Mouse (Mus musculus) telencephalon, adult 2 months (tissue): ENCODE measurements at regions not wholly inside any gene's neighbourhood (a gene's known extent, or its start where the extent isn't known, plus 50 kb on each side); places are given as distances from the start of the nearest gene placed in this dataset.
A peak's percentile ranks its signal among the peaks of the same experiment; 100 is the strongest.

Experiments
- DNase-seq: peaks from one replicate; pipeline ENCODE4 v3.0.0-alpha.2; 2011; ENCODE audit warnings: low read depth, low spot score

DNA sequence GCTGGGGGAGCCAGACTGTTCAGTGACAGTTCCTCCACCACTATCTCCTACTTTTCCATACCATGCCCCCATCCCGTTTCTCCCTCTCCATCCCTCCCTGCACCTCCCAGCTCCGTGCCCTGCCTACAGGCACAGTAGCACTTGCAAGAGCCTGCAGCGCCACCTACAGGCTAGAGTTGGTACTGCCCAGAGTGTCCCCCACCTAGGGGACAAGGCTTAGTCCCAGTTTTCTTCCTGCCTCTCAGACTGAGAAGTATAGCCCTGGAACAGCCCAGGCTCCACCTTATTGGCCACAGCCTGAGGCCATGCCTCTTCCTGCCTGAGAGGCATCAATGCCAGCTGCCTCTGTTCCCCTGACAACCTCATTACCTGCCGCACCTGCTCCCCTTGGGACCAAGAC is 351.3 kb downstream of the Ptpru start:
- DNase-seq: no peak

DNA sequence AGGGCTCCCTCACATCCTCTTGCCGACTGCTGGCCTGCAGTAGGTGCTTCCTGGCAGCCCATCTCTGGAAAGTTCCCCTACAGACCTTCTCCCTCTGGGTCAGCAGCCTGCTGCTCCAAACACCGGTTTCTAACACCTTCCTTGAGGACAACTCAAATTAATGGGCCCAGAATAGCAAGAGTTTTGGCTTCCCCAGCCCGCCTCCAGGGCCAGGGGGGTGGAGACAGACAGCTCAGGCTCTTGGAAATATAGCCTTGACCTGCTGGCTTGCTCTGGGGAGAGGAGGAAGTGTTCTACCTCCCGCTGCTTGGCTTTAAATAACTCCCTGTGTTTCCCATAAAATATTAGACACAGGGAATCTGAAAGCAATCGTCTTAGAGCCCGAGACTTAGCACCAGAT is 349.8 kb downstream of the Ptpru start:
- DNase-seq: no peak

DNA sequence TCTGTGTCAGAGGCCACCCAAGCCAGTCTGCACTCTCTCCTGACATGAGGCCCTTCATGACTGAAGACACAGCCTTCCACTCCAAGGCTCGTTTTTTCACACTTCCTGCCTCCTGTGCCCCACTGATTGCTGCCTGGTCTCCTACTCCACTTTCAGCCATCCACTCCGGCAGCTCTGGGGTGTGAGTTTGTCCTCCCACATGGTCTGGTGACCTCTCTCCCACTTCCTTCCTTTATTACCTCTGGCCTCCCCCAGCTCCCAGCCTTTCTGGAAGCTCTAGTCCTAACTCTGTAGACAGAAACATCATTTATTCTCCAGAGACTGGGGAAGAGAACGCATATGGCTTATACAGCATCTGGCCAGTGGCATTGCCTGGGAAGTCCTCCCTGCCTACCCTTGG is 349.0 kb downstream of the Ptpru start:
- DNase-seq: no peak

DNA sequence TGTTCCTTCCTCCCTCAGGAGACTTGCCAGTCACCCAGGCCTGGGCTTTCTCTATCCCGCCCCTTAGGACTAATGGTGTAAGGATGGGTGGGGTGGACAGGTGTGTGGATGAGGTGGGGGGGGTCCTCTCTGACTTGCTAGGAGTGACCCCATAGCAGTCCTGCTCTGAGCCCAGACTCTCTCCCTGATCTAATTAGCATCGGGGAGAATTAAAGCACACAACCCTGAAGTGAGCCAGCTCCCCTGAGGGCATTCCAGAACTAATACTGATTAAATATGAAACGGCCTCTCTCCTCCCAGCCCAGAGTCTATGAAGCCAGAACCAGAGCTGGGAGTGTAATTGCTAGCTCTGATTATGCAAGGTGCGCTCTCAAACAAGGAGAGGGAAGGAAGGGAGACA is 346.1 kb downstream of the Ptpru start:
- DNase-seq: no peak

DNA sequence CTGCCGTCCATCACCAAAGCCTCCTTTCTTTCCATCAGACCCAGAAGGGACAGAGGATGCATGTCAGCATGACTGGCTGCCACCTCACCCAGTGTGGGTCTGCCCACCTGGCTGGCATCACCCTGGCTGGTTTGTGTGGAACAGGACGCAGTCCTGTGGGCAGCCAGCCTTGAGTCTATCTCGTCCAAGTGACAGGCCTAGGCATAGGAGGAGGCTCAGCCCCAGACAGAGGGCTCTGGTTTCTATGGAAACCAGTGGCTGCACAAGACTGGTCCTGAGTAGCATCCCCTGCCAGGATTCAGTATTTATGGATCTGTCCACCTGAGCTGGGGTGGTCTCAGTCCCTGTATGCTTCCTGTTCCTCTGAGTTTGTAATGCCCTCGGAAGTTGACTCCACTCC is 344.4 kb downstream of the Ptpru start:
- DNase-seq: no peak

DNA sequence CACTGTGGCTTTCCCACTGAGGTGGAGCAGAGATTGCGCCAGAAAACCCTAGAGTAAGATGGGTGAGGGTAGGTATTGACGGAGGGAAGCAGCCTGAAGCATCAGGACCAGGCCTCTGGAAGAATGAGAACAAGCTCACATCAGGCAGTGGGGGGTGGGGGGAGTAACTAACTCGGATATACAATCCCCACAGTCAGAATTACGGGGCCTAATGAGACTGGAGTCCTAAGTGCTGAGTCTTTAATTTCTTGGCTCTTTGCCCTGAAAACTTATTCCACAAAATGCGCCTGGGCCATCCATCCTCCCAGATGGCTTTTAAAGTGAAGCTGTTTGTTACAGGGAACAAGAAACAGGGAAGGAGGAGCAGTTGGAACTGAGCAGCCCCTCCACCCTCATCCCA is 341.2 kb downstream of the Ptpru start:
- no peak for DNase-seq

DNA sequence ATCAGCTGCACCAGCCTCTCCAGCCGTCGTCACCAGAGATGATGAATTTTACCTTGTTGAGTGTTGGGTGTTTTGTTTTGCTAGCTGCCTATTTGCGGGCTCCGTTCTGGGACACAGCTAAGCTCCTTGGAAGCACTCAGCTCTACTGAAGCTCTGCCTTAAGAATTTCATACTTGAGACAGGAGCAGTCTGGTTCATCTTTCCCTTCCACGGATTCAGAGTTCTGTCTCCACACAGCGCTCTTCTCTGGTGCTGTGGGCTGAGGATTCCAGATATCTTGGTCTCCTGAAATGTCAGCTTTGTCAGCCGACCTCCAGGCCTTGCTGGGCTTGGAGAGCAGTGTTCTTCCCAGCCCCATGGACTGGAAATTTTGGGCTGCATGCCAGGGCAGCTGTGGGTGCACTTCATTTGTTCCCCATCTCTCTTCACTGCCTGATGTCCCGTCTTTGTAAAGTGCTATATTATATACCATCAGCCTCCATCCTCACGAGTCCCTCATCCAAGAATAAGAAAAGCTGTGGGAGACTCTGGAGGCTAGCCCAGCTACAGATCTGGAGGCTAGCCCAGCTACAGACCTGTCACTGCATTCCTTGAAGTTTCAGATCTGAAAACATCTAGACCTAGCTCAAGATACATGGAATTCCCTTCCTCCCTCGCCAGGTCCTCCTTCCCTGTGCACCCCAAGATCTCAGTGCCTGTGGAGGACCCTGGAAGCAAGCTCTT is 337.0 kb downstream of the Ptpru start:
- no peak for DNase-seq

DNA sequence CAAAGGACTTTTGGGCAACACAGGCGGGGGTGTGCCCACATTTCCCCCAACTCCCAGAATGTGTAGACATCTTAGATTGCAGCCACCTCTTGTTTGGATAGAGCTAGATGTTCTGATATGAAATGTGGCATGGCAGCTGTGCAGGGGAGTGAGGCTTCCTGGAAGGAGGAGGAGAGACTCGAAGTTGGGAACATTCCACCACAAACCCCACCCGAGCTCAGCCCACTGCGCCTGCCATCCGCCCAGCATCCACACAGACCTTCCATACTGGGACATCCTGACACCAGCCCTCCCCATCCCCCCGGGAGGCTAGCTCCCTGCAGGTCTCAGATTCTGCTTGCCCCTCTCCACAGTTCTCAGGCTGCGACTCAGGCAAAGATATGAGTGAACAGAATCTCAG is 329.9 kb downstream of the Ptpru start:
- no peak for DNase-seq

DNA sequence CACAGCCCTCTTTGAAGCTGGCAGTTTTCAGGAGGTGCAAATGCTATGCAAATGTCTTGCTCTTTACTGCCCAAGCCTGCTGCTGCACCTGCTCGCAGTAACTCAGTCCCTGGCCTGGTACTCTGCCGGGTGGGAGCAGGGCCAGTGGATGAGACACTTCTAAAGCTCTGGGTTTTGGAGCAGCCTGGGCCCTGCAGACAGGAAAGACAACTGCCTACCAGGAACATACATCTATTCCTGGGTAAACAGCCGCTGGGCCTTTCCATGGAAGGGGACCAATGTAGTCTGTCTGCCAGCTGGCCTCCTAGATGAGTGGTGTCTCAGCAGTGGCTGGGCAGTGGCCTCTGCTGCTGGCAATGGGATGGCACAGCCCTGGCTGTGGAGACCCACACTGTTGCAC is 326.5 kb downstream of the Ptpru start:
- DNase-seq: no peak

DNA sequence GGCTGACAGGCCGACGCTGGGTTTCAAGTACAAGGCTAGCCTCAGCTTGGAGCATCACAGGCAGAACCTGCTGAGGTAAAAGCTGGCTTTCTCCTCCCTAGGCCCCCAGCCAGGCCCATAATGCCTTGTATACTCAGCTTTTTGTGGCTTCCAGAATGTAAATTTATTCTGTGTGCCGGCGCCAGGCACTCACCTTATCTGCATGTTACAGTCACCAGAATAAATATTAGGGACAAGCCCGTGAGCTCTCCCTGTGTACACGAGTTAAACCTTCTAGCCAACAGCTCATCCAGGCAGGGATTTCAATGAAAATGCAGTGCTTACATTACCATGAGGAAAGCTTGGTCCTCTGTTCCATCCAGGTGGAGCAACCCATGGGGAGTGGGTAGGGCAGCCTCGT is 325.3 kb downstream of the Ptpru start:
- DNase-seq: no peak

DNA sequence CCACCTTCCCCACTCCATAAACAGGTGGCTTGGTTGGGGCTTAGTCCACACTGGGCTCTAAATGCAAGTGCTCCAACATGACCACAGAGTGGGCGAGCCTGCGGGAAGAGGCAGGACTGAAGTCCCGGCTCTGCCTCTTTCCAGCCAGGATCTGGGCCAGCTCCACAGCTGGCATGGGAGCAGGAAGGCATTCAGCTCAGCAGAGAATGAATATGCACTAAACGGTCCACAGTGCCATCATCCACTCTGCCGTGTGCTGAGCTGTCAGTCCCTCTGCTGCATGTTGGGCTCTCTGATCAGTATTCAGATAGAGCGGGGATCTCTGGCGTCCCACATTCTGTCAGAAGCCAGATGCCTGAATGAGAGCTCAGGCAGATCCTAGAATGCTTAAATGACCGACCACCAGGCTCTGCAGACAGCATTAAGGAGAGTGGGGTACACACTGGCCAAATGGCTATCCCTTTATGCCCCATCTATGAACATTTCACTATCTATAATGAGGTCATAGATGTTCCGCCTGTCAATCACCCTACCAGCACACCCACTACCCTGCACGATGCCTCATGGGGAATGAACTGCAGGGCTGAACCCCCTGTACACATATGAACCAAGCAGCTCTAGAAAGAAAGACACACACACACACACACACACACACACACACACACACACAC is 317.3 kb downstream of the Ptpru start:
- DNase-seq: no peak

DNA sequence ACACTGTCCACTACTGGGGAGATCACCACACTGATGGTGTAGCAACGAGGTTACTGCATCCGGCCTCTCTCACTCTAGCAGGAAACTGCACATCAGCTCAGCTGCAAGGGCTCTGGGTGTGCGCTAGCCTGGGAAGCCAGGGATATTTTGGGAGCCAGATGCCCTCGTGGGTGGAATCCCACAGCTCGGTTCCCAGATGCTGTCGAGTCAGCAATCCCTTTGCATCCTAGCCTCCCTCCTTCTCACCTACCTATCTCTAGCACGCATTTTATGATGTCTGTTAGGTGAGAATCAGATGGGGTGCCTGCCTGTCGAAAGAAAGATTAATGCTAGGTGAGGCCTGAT is 316.8 kb downstream of the Ptpru start:
- DNase-seq: no peak

DNA sequence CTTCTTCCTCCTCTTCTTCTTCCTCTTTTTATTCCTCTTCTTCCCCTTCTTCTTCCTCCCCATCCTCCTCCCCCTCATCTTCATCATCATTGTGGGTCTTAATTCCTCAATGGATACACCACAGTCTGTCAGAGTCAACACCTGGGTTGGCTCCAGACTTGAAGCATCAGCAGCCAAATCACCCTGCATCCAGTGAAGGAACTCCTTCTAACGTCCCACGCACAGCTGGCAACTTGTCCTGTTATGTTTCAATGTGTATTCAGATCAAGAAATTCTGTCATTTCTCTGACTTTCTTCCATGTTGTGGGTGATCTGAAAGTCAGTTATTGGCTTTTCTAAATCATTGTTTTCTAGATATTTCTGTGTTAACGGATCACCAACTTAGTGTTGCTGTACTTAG is 312.9 kb downstream of the Ptpru start:
- DNase-seq: no peak

DNA sequence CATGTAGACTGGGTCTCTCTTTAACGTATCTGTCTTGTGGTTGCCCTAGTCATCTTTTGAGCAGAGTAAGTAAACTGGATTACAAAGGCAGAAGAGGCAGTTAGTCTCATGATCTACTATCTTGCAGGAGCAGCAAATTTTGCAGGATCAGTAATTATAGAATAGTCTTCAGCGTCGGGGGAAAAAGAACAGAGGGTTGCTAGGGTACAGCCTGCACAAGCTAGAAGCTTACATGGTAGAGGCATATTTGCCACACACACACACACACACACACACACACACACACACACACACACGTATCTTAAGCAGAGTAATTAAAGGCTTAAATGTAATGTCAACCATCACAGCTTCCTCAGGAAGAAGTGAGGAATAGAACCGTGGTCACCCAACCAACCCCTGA is 307.6 kb downstream of the Ptpru start:
- no peak for DNase-seq

DNA sequence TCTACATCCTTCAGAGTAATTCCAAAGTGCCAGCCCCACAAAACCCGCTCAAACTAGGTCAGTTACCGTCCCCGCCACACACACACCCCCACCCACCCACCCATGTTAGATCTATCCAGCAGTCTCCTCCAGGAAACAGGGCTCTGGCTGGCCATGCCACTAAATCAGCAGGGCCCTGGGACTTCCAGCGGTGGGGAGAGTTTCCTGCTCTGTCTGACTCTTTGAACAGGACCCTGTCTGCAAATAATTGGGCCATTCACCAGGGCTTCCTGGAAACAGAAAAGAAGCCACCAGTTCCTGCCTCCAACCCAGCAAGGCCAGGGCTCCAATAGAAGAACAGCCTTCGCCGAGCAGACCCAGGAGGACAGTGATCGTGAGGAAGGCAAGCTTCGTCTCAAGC is 307.1 kb downstream of the Ptpru start:
- DNase-seq: no peak

DNA sequence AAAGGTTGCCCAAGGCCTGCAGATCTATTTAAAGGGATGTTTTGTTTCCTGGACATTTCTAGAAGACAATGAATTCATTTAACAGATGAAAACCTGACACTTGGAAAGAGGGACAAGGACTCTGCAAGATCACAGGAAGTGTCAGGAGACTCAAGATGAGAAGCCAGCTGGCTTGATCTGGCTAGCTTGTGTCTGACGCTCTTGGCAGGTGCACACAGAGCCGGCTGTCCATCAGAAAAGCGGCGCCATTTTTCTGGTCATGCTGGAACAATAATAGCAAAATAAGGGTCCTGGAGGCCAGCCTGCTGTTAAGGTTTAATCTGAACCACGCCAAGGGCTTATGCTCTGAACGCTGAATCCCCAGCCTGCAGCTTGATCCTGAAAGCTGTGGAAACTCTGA is 303.3 kb downstream of the Ptpru start:
- DNase-seq: no peak

DNA sequence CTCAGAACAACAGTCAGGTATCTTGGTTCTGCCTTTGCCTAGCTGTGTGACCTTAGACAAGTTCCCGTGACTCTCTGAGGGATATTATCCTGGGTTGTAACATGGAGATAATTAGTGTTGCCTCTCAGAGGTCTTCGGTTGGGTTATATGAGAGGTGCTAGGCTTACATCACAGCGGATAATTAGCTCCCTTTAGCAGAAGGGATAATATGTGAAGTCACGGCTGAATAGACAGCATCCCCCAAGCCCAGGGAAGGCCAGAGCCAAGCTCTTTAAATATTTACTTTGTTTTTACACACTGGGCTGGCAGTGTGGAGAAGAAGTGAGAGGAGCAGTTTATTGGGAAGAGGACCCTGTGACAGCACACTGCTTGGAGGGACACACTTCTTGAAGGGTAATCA is 299.9 kb downstream of the Ptpru start:
- DNase-seq: no peak

DNA sequence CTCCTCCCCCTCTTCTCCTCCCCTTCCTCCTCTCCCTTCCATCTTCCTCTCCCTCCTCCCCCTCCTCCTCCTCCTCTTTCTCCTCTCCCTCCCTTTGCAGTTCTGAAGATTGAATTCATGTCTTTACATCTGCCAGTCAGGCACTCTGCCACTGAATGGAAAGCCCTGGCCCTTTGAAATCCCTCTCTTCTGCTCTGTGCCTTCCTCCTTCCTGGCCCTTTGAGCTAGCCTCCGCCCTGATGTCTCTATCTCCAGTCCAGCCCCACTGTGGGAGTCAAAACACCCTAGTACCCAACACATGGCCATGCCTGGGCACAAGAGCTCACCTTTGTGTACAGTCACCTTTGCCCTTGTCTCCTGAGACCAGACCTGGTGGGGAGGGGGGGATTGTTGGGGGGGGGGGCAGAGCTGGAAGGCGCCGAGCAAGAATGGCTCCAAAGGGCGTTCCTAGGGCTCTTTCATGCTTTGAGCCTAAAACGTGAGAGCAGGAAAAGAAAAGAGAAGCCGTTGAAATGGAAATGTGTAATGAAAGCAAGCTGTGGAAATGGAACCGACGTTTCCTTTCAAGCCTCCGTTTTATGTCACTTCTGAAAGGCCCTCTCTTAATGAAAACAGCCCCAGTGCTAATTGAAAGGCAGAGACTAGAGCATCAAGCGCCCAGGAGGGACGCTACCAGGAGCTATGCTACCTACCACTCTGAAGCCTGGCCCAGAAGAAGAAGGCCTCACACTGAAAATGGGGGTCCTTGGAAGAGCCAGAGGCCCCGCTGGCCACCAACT is 291.5 kb downstream of the Ptpru start:
- no peak for DNase-seq

DNA sequence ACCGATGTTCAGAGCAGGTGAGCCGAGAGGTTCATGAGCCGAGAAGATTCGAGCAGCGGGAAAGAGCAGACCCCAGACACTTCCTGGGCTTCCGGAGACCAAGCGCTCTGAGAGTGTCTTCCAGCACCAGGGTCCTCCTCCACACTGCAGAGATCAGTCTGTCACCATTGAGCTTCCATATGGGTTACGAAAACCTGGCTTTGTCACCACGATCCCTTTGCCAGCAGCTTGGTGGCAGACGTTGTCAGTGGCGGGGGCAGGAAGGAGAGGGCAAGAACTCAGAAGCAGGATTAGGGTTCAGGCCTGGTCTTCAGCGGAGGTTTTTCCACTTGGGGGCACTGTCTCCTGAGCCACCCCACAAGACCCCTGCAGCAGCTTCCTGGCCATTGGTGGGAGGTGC is 288.5 kb downstream of the Ptpru start:
- peak; percentile 29 for DNase-seq

DNA sequence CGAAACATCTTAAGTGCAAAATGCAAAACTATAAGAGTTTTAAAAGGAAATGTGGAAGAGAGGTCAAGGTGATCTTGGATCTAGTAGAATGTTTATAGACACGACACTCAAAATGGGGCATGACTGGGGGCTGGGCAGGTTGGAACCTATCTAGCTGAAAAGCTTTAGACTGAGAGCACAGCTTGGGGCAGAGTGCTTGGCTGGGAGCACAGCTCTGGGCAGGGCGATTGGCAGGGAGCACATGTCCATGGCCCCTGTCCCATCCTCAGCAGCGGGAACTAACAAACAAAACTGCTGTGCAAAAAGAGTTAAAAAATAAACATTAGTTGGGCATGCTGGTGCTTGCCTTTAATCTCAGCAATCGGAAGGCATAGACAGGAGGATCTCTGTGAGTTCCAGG is 279.6 kb downstream of the Ptpru start:
- DNase-seq: no peak

DNA sequence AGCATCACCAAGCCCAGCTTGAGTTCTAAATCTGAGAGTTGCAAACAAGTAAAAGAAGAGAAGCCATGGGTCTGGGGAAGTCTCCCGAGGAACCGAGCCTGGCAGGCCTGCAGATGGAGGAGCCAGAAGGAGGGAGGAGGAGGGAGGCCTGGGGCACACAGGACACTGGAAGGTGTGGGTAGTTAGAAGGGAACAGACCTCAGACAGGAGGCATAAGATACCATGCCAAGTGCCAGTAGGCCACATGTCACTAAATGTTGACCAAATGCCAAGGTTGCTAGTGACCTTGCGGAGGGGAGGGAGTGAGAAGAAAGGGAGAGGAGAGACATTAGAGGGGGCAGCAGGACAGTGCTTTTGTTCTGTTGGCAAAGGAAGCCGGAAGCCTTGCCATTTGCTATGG is 274.2 kb downstream of the Ptpru start:
- no peak for DNase-seq

DNA sequence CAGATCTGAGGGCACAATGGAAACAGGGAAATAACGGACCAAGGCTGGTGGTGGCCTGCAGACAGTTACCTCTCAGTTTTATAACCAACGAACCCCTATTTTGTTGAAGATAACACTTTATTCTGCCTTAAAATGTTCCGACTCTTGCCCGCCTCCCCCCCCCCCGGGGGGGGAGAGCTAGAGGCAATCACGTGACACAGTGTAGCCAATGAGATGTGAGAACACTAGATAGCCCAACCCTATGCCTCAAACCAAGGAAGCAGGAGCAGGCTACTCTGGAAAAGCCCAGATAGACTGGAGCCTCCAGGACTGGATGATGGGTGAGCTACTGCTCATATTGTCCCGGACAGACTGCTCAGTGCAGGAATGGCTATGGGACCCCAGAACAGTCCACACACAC is 272.9 kb downstream of the Ptpru start:
- no peak for DNase-seq

DNA sequence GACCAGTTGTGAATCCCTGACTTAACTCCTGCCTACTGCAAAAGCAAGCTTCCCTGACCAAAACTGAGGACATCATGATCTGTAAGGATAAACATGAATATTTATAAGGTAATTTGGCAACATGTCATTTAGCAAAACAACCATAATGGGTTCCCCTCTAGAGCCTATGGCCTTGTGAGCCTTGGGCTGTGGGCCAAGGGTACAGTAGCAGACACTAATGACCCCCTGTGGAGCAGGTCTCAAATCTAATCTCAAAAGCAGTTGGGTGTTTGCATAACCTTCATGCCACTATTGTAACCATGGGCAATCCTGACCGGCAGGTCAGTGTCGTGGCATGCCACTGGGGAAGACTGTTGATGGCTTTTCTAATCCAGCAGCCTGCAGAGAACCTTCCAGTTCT is 270.8 kb downstream of the Ptpru start:
- no peak for DNase-seq
